Mouse (Mus musculus) liver, embryonic 11.5 days (tissue): ENCODE data around the gene Gm49333. TPM values are rescaled to one million over a fixed set of nuclear protein-coding genes. Genes with fewer than 3 reads are reported as not detected.

Experiments used
- ATAC-seq: fragments of 200-750 bp; cut with Nextera tagmentation; replicated peaks from 2 replicates; pipeline ENCODE4 v1.8.0; 2017; ENCODE audit warnings: moderate number of reproducible peaks, mild to moderate bottlenecking, moderate TSS enrichment, moderate library complexity; ENCODE audit not compliant: low FRiP score
- DNase-seq: peaks from one replicate; pipeline ENCODE4 v3.0.0-alpha.2; 2017; ENCODE audit warnings: low spot score
- H3K27ac ChIP-seq: fragments of 300-500 bp; sonication (generic); 2 replicates; pipeline ENCODE4 v1.5.1; 2014; ENCODE audit warnings: mild to moderate bottlenecking, low read depth, low read length, control low read depth
- H3K27me3 ChIP-seq: fragments of 300-500 bp; sonication (generic); replicated peaks from 2 replicates; pipeline ENCODE4 v1.6.1; 2014; ENCODE audit warnings: low read length, mixed read lengths; ENCODE audit not compliant: control insufficient read depth, insufficient read depth
- H3K36me3 ChIP-seq: fragments of 300-500 bp; sonication (generic); 2 replicates; pipeline ENCODE4 v1.6.1; 2014; ENCODE audit warnings: mild to moderate bottlenecking, low read length, moderate library complexity, mixed read lengths; ENCODE audit not compliant: control insufficient read depth, insufficient read depth
- H3K4me1 ChIP-seq: fragments of 300-500 bp; sonication (generic); replicated peaks from 2 replicates; pipeline ENCODE4 v1.6.1; 2014; ENCODE audit warnings: low read length, mixed read lengths; ENCODE audit not compliant: control insufficient read depth, insufficient read depth
- H3K4me2 ChIP-seq: fragments of 300-500 bp; sonication (generic); 2 replicates; pipeline ENCODE4 v1.6.1; 2014; ENCODE audit warnings: mild to moderate bottlenecking, control low read depth, moderate library complexity
- H3K4me3 ChIP-seq: fragments of 300-500 bp; sonication (generic); 2 replicates; pipeline ENCODE4 v1.5.1; 2014; ENCODE audit warnings: low read depth, low read length, control low read depth
- H3K9ac ChIP-seq: fragments of 300-500 bp; sonication (generic); 2 replicates; pipeline ENCODE4 v1.6.1; 2014; ENCODE audit warnings: low read depth, low read length, control low read depth
- H3K9me3 ChIP-seq: fragments of 300-500 bp; sonication (generic); 2 replicates; pipeline ENCODE4 v1.6.1; 2016; ENCODE audit warnings: low read length, inconsistent platforms, mixed read lengths; ENCODE audit not compliant: control insufficient read depth
- WGBS: fragments of 180-500 bp; shearing (Covaris S2); extraction: QIAGEN DNeasy Blood & Tissue Kit; methylation state at CpG from one replicate; pipeline ENCODE4 v1.1.7; 2014; 5-methylcytosine and 5-hydroxymethylcytosine counted together
- polyA plus RNA-seq: library from polyadenylated mRNA; unstranded; fragments of >200 nt; fragmentation: Nextera tagmentation; extraction: Ambion mirVana; gene quantifications from 2 replicates; pipeline ENCODE4 v1.2.1, GENCODE M21; 2014

Gene Gm49333
- polyA plus RNA-seq, 1 experiment from 2014 or later, result not detected

GRCm38 (mm10) chr16:20621191-20621990 lies 10.0 kb downstream of the Gm49333 start, which contains the start of gene Camk2n2:
Gene Camk2n2 (minus strand): TSS chr16:20621287.
- under 1% methylated on average over 81 of the region's 92 CpGs for WGBS
- H3K27ac ChIP-seq, result peak within 1 kb of the TSS; percentile 32; the same call in 1 of the 2 replicates

GRCm38 (mm10) chr16:20621991-20622685 lies 10.7 kb downstream of the Gm49333 start:
- ATAC-seq (peak; percentile 52), DNase-seq (peak; percentile 67)
- Histone ChIP-seq H3K9me3 (no peaks in the 10 kb centered on the region), H3K27ac (peak overlapping the region; percentile 32; the same call in 1 of the 2 replicates), H3K27me3 (peaks cover 55% of the 10 kb centered on the region), H3K4me2 (peak overlapping the region; percentile 99), H3K4me1 (peaks cover 30% of the 10 kb centered on the region), H3K9ac (peak overlapping the region; percentile 67), H3K4me3 (peak overlapping the region; percentile 73), H3K36me3 (peaks cover 2% of the 10 kb centered on the region; the same call in 1 of the 2 replicates)
- WGBS, result under 1% methylated on average over 37 of the region's 37 CpGs

More at GRCm38 (mm10) chr16:20621191-20621990, 10.0 kb downstream of the Gm49333 start, which contains the start of gene Camk2n2:
- Histone ChIP-seq H3K9me3 (no peaks in the 10 kb centered on the region), H3K4me1 (peaks cover 30% of the 10 kb centered on the region), H3K4me3 (peak within 1 kb of the TSS; percentile 73), H3K36me3 (peaks cover 2% of the 10 kb centered on the region; the same call in 1 of the 2 replicates), H3K27me3 (peaks cover 55% of the 10 kb centered on the region), H3K4me2 (peak within 1 kb of the TSS; percentile 99), H3K9ac (peak within 1 kb of the TSS; percentile 67)
- peak; percentile 61 for ATAC-seq
- peak; percentile 75 for DNase-seq

GRCm38 (mm10) chr16:20623211-20623610 lies 11.8 kb downstream of the Gm49333 start:
- Histone ChIP-seq H3K27me3 (peaks cover 55% of the 10 kb centered on the region), H3K4me3 (no peak overlapping the region), H3K9ac (no peak overlapping the region), H3K4me2 (no peak overlapping the region), H3K36me3 (no peaks in the 10 kb centered on the region), H3K9me3 (no peaks in the 10 kb centered on the region), H3K27ac (no peak overlapping the region), H3K4me1 (peaks cover 30% of the 10 kb centered on the region)
- 75% methylated on average over 2 of the region's 2 CpGs for WGBS
- ATAC-seq, result no peak
- no peak for DNase-seq

- Histone ChIP-seq H3K27me3 (peaks cover 30% of the 10 kb centered on the region), H3K4me3 (no peak overlapping the region), H3K27ac (no peak overlapping the region), H3K9me3 (no peaks in the 10 kb centered on the region), H3K4me1 (no peaks in the 10 kb centered on the region), H3K9ac (no peak overlapping the region), H3K4me2 (no peak overlapping the region), H3K36me3 (no peaks in the 10 kb centered on the region)
- 63% methylated on average over 11 of the region's 11 CpGs for WGBS
- DNase-seq, result no peak
- no peak for ATAC-seq
Observed at GRCm38 (mm10) chr16:20628871-20629391, 17.5 kb downstream of the Gm49333 start.

GRCm38 (mm10) chr16:20629731-20630634 lies 18.6 kb downstream of the Gm49333 start, which contains the start of gene Ece2:
Gene Ece2 (plus strand): TSS chr16:20629828.
- Histone ChIP-seq H3K9me3 (no peaks in the 10 kb centered on the region), H3K4me2 (peak within 1 kb of the TSS; percentile 59), H3K9ac (no peak within 1 kb of the TSS), H3K4me3 (peak within 1 kb of the TSS; percentile 34), H3K27me3 (peaks cover 27% of the 10 kb centered on the region), H3K36me3 (no peaks in the 10 kb centered on the region), H3K4me1 (no peaks in the 10 kb centered on the region), H3K27ac (no peak within 1 kb of the TSS)
- 9% methylated on average over 54 of the region's 54 CpGs for WGBS
- ATAC-seq (no peak), DNase-seq (no peak)

- Histone ChIP-seq H3K4me2 (no peak overlapping the region), H3K9me3 (no peaks in the 10 kb centered on the region), H3K27me3 (peaks cover 2% of the 10 kb centered on the region; the same call in 1 of the 2 replicates), H3K4me3 (no peak overlapping the region), H3K36me3 (no peaks in the 10 kb centered on the region), H3K4me1 (no peaks in the 10 kb centered on the region), H3K27ac (no peak overlapping the region), H3K9ac (no peak overlapping the region)
- 76% methylated on average over 8 of the region's 8 CpGs for WGBS
- DNase-seq (no peak), ATAC-seq (no peak)
Observed at GRCm38 (mm10) chr16:20637410-20637809, 26.0 kb downstream of the Gm49333 start.

- Histone ChIP-seq H3K9ac (no peak overlapping the region), H3K27ac (no peak overlapping the region), H3K36me3 (no peaks in the 10 kb centered on the region), H3K9me3 (no peaks in the 10 kb centered on the region), H3K4me1 (no peaks in the 10 kb centered on the region), H3K4me3 (no peak overlapping the region), H3K4me2 (no peak overlapping the region), H3K27me3 (peaks cover 2% of the 10 kb centered on the region; the same call in 1 of the 2 replicates)
- 81% methylated on average over 8 of the region's 8 CpGs for WGBS
- ATAC-seq (no peak), DNase-seq (no peak)
Observed at GRCm38 (mm10) chr16:20638367-20638766, 27.0 kb downstream of the Gm49333 start.

DNA sequence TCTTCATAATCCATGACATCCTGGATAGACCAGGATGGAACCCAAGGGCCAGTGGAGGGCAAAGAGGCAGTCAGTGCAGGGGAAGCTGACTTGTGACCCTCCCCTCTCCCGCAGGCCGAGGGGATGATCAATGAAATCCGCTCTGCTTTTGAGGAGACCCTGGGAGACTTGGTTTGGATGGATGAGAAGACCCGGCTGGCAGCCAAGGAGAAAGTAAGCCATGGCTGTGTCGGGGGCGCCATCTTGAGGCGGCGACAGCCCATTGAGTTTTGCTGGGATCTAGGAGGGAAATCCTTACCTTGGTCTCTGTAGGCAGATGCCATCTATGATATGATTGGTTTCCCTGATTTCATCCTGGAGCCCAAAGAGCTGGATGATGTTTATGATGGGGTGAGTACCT lies 30.8 kb downstream of the Gm49333 start:
- Histone ChIP-seq H3K4me1 (no peaks in the 10 kb centered on the region), H3K4me2 (no peak overlapping the region), H3K27me3 (peaks cover 2% of the 10 kb centered on the region; the same call in 1 of the 2 replicates), H3K27ac (no peak overlapping the region), H3K36me3 (no peaks in the 10 kb centered on the region), H3K9ac (no peak overlapping the region), H3K9me3 (no peaks in the 10 kb centered on the region), H3K4me3 (no peak overlapping the region)
- ATAC-seq, result no peak
- WGBS, result 0% methylated on average over 8 of the region's 8 CpGs
- DNase-seq, result peak; percentile 56
